Mouse (Mus musculus) naive thymus-derived CD4-positive, alpha-beta T cell, adult 5 months (primary cell): ENCODE measurements around the gene AW549877. TPM values are rescaled to one million over a fixed set of nuclear protein-coding genes. Genes with fewer than 3 reads are reported as not detected.

Source experiments
- polyA plus RNA-seq: library from polyadenylated mRNA; unstranded; fragments of 100-300 nt; shearing (Covaris generic); gene quantifications from one replicate; pipeline ENCODE4 v1.2.1, GENCODE M21; 2017

Gene AW549877
- 41.9 TPM for polyA plus RNA-seq

DNA sequence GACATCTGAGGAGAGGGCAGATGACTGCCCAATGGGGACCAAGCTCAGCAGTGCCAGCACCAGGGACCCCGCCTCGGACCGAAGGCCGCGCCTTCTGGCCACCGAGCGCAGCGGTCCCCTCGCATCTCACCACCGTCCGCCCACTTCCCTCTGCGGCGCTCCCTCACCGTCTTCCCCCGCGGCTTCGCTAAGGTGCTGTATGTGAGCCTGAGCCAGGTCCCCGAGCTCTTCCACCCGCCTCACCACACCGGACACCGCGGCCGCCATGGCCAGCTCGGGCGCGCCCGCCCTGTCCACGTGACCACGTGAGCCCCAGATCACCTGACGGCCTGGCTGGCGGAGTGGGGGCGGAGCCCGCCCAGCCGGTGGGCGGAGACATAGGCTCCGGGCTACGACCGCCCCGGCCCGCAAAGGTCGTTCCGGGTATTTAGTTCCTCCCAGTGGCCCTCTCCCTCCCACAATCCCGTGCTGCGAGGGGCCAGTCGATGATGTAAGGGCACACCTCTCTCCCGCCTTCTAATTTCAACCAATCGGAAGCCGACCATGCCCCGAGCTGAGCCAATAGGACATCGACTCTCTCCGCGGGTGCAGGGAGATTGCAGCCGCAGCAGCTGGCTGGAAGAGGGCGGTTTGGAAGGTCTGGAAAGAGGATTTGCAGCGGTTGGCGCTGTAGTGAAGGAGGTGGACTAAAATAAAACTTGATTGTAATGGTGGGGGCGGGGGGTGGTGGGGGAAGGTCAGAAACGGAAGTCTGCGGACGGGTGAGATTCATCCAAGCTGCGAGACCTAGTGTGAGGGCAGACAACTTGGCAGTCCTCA is at the start of gene AW549877:
Gene AW549877 (minus strand): TSS at position 297 of the 819 bp plus-strand sequence.

DNA sequence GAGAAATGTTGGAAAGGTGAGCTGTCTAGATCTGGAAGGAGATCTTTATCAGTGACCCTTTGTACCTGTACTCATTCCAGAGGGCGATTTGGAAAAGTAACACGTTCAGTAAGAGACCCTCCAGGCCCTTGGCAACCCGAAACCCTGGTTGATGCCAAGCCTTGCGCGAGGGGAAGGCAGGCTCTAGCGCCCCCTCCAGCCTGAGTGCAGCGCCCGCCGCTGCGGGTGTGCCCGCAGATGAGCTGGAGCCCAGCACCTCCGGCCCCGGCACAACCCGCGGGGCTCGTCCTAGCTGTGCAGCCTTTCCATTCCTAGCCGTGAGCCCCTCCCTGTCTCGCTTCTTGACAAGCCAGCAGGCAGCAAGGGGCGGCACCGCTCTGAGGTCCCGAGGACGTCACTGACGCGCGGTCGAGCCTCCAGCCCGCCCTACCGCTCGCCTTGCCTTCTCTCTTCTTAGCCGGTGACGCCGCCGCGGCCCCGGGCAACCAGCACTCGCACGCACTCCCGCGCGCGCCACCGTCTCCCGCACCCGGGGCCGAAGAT is 30.8 kb upstream of the AW549877 start, which contains the start of gene Oxct1:
Gene Oxct1 (plus strand): TSS at position 153 of the 543 bp plus-strand sequence.

DNA sequence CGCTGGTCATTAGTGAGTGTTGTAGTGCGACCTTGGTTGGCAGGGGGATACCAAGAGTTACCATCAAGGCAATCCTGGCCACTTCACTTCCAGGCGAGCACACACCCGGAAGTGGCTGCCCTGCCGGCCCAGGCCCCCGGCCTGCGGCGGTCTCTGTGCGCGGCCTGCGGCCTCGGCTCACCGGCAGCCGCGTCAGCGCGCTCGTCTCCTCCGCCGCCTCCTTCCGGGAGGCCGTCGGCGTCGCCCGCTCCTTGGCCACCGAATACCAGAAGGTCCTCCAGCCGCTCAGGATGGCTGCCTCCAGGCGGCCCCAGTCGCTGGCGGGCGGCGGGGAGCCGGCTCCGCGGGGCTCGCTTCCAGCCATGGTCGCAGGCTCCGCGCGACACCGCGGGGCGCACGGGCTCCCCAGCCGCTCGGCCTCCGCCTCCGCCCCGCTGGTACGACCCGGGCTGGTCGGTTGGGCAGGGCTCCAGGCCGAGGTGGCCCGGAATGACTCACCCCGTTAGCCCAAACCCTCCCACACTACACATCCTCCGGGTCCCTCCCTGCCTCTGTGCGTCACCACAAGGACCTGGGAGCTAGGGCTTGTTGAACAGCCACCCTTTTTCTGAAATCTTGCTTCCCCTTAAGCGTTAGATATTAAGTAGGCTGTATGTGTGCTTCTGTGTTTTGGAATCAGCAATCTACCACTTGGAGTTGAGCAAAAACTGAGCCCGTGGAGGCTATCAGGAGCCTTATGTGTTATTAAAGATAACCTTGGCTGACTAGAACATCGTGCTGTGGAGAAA is 16.3 kb downstream of the AW549877 start, which contains the start of gene Fbxo4:
Gene Fbxo4 (minus strand): TSS at position 513 of the 788 bp plus-strand sequence.

Other genes with a start within 250 kb of the AW549877 start
- 16.1 TPM for gene Fbxo4, start 16.2 kb downstream of the AW549877 start, polyA plus RNA-seq
- gene Oxct1, start 30.6 kb upstream of the AW549877 start, polyA plus RNA-seq, result 104 TPM